Mouse (Mus musculus) left cerebral cortex, adult 11 months (tissue): ENCODE measurements at regions not wholly inside any gene's neighbourhood (a gene's known extent, or its start where the extent isn't known, plus 50 kb on each side); places are given as distances from the start of the nearest gene placed in this dataset.

Experiments used
- DNase-seq: peaks from one replicate; pipeline ENCODE4 v3.0.0; 2022; ENCODE audit warnings: low spot score

GRCm38 (mm10) chr10:92225818-92226217, 496.4 kb downstream of the Nedd1 start:
- no peak for DNase-seq

- DNase-seq: no peak
These were observed 497.1 kb downstream of the Nedd1 start for GRCm38 (mm10) chr10:92225071-92225470.

GRCm38 (mm10) chr10:92219310-92219709, 502.9 kb downstream of the Nedd1 start:
- DNase-seq: no peak

GRCm38 (mm10) chr10:92170856-92171255, 551.4 kb downstream of the Nedd1 start:
- DNase-seq: no peak

- no peak for DNase-seq
These were observed 556.2 kb downstream of the Nedd1 start for GRCm38 (mm10) chr10:92166057-92166456.

- DNase-seq: no peak
These were observed 557.2 kb downstream of the Nedd1 start for GRCm38 (mm10) chr10:92164991-92165390.

GRCm38 (mm10) chr10:92164648-92164960, 557.6 kb downstream of the Nedd1 start:
- no peak for DNase-seq

GRCm38 (mm10) chr10:92163851-92164647, 558.2 kb downstream of the Nedd1 start:
- DNase-seq: no peak

GRCm38 (mm10) chr10:92163071-92163504, 559.1 kb downstream of the Nedd1 start:
- no peak for DNase-seq

GRCm38 (mm10) chr10:92162473-92163011, 559.7 kb downstream of the Nedd1 start:
- no peak for DNase-seq

- no peak for DNase-seq
These were observed 560.7 kb downstream of the Nedd1 start for GRCm38 (mm10) chr10:92161501-92161900.

- no peak for DNase-seq
These were observed 576.0 kb downstream of the Nedd1 start for GRCm38 (mm10) chr10:92146263-92146662.

- no peak for DNase-seq
These were observed 586.7 kb downstream of the Nedd1 start for GRCm38 (mm10) chr10:92135521-92135920.

GRCm38 (mm10) chr10:92112790-92113189, 609.4 kb downstream of the Nedd1 start:
- DNase-seq: no peak

GRCm38 (mm10) chr10:92106331-92106730, 615.9 kb downstream of the Nedd1 start:
- DNase-seq: no peak

GRCm38 (mm10) chr10:92103887-92104286, 618.3 kb downstream of the Nedd1 start:
- no peak for DNase-seq

GRCm38 (mm10) chr10:92102755-92103154, 619.5 kb downstream of the Nedd1 start:
- no peak for DNase-seq

- no peak for DNase-seq
These were observed 624.7 kb downstream of the Nedd1 start for GRCm38 (mm10) chr10:92097562-92097961.

- DNase-seq: no peak
These were observed 625.1 kb downstream of the Nedd1 start for GRCm38 (mm10) chr10:92097081-92097480.

GRCm38 (mm10) chr10:92091480-92092395, 630.5 kb downstream of the Nedd1 start:
- no peak for DNase-seq

GRCm38 (mm10) chr10:92082111-92082510, 640.1 kb downstream of the Nedd1 start:
- no peak for DNase-seq

- DNase-seq: no peak
These were observed 641.0 kb downstream of the Nedd1 start for GRCm38 (mm10) chr10:92081199-92081598.

GRCm38 (mm10) chr10:92079421-92079820, 642.8 kb downstream of the Nedd1 start:
- DNase-seq: no peak
